Mouse (Mus musculus) frontal cortex, postnatal 10 days (tissue): Measurements from ENCODE around the gene Pm20d1.

ENCODE experiments used
- DNase-seq, 2 experiments: peaks; one replicate each; pipeline ENCODE4 v3.0.0; 2022; ENCODE audit warnings: low spot score in 2 of 2, mixed read lengths in 1 of 2

Gene Pm20d1

GRCm38 (mm10) chr1:131828297-131829126 is 31.3 kb downstream of the Pm20d1 start:
- DNase-seq = peak in 1 of 2 experiments; percentile 39

- no peak for DNase-seq
Observed at GRCm38 (mm10) chr1:131829279-131829678, 32.1 kb downstream of the Pm20d1 start.

DNA sequence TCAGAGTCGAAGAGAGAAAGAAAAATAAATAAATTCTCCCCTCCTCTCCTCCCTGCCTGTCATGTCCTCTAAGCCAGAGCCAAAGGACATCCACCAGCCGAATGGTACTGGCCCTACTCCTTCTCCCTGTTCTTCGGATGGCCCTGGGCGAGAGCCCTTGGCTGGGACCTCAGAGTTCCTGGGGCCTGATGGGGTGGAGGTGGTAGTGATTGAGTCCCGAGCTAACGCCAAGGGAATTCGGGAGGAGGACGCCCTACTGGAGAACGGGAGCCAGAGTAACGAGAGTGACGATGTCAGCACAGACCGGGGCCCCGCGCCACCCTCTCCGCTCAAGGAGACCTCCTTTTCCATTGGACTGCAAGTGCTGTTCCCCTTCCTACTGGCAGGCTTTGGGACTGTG is 33.4 kb downstream of the Pm20d1 start:
- DNase-seq = no peak

GRCm38 (mm10) chr1:131830971-131831641 is 33.9 kb downstream of the Pm20d1 start:
- no peak for DNase-seq

- no peak for DNase-seq
Observed at GRCm38 (mm10) chr1:131837035-131837434, 39.9 kb downstream of the Pm20d1 start.

GRCm38 (mm10) chr1:131838542-131838941 is 41.4 kb downstream of the Pm20d1 start:
- no peak for DNase-seq

DNA sequence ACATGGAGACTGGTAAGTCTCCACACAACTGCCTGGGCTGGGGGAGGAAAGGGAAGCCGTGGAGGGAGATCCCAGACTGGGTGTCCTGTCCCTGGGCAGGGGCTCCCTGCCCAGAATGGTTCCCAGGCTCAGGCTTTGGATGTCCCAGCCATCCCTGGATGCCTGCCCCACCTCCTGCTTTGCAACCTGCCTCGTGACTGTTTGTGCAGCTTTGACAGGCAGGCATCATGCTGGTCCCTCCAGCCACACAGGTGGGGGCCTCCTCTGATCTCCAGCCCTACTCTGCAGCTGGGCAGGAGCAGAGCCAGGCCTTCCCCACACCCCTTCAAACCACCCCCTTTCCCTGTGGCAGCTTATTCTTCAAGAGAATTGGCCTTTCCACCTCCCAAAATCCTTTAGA is 42.1 kb downstream of the Pm20d1 start:
- DNase-seq = peak in 1 of 2 experiments; percentile 36

DNA sequence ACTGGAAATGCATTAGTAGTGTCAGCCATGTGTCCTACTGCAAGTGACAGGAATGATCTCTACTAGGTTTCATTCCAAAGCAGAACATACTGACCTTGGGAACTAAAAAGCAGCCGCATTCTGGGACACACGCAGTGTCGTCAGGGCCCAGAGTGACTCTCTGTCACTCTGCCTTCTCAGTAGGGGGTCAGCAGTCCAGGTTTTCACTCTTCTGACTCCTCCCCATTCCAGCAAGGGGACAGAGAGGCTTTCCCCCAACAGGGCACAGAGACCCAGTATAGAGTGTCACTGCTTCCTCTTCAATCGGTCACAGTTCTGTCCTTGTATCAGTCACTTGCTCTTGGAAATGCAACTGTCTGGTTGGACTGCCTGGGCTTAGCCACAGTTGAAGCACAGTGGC is 45.0 kb downstream of the Pm20d1 start:
- no peak for DNase-seq

GRCm38 (mm10) chr1:131843758-131844157 is 46.6 kb downstream of the Pm20d1 start:
- no peak for DNase-seq

- no peak for DNase-seq
Observed at GRCm38 (mm10) chr1:131844883-131845282, 47.7 kb downstream of the Pm20d1 start.

GRCm38 (mm10) chr1:131846255-131846654 is 49.1 kb downstream of the Pm20d1 start:
- DNase-seq = peak in 1 of 2 experiments; percentile 50

- no peak for DNase-seq
Observed at GRCm38 (mm10) chr1:131861811-131862210, 64.6 kb downstream of the Pm20d1 start.

DNA sequence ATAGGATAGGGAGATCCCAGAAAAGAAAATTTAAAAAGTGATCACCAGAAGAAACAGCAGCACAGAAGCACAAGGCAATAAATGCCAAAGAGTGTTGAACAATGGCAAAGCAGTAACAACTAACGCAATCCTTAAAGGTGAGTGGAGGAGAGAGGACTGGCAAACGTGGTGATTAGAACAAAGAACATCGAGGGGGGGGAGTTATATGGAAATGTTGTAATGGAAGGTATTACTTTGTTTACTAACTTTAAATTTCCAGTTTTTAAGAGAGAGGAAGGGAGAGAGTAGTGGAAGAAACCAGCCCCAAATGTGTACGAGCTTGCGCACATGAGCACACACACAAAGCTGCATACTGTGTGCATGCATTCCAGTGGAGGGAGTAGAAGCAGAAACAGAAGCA is 68.4 kb downstream of the Pm20d1 start:
- DNase-seq = no peak

- DNase-seq = no peak
Observed at GRCm38 (mm10) chr1:131866304-131866999, 69.3 kb downstream of the Pm20d1 start.

DNA sequence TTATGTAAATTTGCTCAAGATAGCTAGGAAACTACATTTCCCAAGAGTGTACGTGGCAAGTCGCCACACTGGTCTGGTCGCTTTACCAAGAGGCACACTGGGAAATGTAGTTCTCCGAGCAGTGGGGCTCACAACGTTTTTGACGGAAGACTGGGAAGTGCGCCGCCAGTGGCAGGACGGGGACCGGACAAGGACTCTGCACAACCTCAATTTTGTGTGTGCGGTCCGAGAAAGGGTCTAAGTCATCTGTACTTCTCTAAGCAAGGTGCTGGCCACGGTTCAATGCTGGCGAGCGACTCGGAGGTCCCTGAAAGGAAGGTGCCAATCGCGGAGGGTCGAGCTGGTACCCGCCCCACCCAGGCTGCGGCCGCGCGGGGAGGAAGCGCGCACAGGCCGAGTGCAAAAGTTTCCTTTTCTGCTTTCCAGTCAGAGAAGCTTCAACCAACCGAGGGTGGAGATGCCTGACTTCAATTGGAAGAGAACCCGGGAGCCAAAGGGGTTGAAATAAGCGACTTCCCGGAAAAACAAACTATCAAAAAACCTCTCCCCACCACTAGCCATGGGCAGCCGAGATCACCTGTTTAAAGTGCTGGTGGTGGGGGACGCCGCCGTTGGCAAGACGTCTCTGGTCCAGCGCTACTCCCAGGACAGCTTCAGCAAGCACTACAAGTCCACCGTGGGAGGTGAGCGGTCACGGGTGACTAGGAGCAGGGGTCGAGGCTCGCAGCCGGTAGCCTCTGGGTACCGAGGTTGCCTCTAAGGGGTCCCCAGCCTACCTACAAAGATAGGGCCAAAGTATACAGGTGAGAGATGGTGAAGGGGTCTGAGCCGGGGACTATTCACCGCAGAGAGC is 70.1 kb downstream of the Pm20d1 start, which contains the start of gene Rab29:
Gene Rab29, plus strand, starts transcription at position 132 of the 853 bp plus-strand sequence.
- DNase-seq = peak; percentile 85 to 87

GRCm38 (mm10) chr1:131867946-131868290 is 70.7 kb downstream of the Pm20d1 start:
- DNase-seq = no peak

- no peak for DNase-seq
Observed at GRCm38 (mm10) chr1:131869561-131869960, 72.4 kb downstream of the Pm20d1 start.
